Mouse (Mus musculus) embryonic fibroblast, embryonic 13.5 days (primary cell): ENCODE data around the gene Dync1li1. TPM values are rescaled to one million over a fixed set of nuclear protein-coding genes. Genes with fewer than 3 reads are reported as not detected.
A peak's percentile ranks its signal among the peaks of the same experiment; 100 is the strongest.

Experiments used
- H3K27ac ChIP-seq: 2 replicates; pipeline ENCODE4 v1.5.1; 2012; ENCODE audit warnings: low read length, control low read depth, inconsistent platforms; ENCODE audit not compliant: insufficient read depth
- H3K4me1 ChIP-seq: 2 replicates; pipeline ENCODE4 v1.6.1; 2011; ENCODE audit warnings: low read length; ENCODE audit not compliant: control insufficient read depth, insufficient read depth
- H3K4me3 ChIP-seq: 2 replicates; pipeline ENCODE4 v1.5.1; 2011; ENCODE audit warnings: mild to moderate bottlenecking, control low read depth, low read length; ENCODE audit not compliant: insufficient read depth
- CTCF ChIP-seq: IDR thresholded peaks from 2 replicates; pipeline ENCODE4 v1.5.1; 2011; ENCODE audit warnings: mild to moderate bottlenecking, control low read depth, low read length, moderate library complexity, borderline replicate concordance; ENCODE audit not compliant: insufficient read depth
- POLR2A ChIP-seq: IDR thresholded peaks from 2 replicates; pipeline ENCODE4 v1.6.1; 2011; ENCODE audit warnings: low read depth, mild to moderate bottlenecking, control low read depth, low read length, moderate library complexity
- polyA plus RNA-seq: library from polyadenylated mRNA; stranded (reverse); fragments of >200 nt; gene quantifications from 2 replicates; pipeline ENCODE4 v1.2.4, GENCODE M21; 2011; ENCODE audit warnings: low read depth; ENCODE audit not compliant: missing spikeins, insufficient read length

Gene Dync1li1
- polyA plus RNA-seq, 1 experiment, result 58.0 TPM

GRCm38 (mm10) chr9:114655356-114655755 is 33.2 kb upstream of the Dync1li1 start:
- no peak for TF ChIP-seq CTCF
- no peak for TF ChIP-seq POLR2A
- no peak overlapping the region for H3K4me3 ChIP-seq
- no peak overlapping the region for H3K27ac ChIP-seq
- no peaks in the 10 kb centered on the region for H3K4me1 ChIP-seq

- H3K4me3 ChIP-seq, result no peak overlapping the region
- TF ChIP-seq CTCF (no peak), POLR2A (no peak)
- no peak overlapping the region for H3K27ac ChIP-seq
- H3K4me1 ChIP-seq, result no peaks in the 10 kb centered on the region
These were observed 31.9 kb upstream of the Dync1li1 start for GRCm38 (mm10) chr9:114656701-114657100.

GRCm38 (mm10) chr9:114660506-114660905 is 28.1 kb upstream of the Dync1li1 start:
- TF ChIP-seq POLR2A (no peak), CTCF (no peak)

GRCm38 (mm10) chr9:114660983-114661382 is 27.6 kb upstream of the Dync1li1 start:
- Histone ChIP-seq H3K4me3 (no peak overlapping the region), H3K27ac (no peak overlapping the region), H3K4me1 (no peaks in the 10 kb centered on the region)
- TF ChIP-seq CTCF (no peak), POLR2A (no peak)

More at GRCm38 (mm10) chr9:114660506-114660905, 28.1 kb upstream of the Dync1li1 start:
- no peak overlapping the region for H3K27ac ChIP-seq
- H3K4me1 ChIP-seq, result no peaks in the 10 kb centered on the region
- no peak overlapping the region for H3K4me3 ChIP-seq

GRCm38 (mm10) chr9:114661991-114662390 is 26.6 kb upstream of the Dync1li1 start:
- Histone ChIP-seq H3K4me3 (no peak overlapping the region), H3K4me1 (no peaks in the 10 kb centered on the region), H3K27ac (no peak overlapping the region)
- TF ChIP-seq POLR2A (no peak), CTCF (no peak)

GRCm38 (mm10) chr9:114663782-114664181 is 24.8 kb upstream of the Dync1li1 start:
- Histone ChIP-seq H3K4me3 (no peak overlapping the region), H3K4me1 (no peaks in the 10 kb centered on the region), H3K27ac (no peak overlapping the region)
- TF ChIP-seq CTCF (no peak), POLR2A (no peak)

GRCm38 (mm10) chr9:114666858-114667257 is 21.7 kb upstream of the Dync1li1 start:
- Histone ChIP-seq H3K4me3 (no peak overlapping the region), H3K4me1 (no peaks in the 10 kb centered on the region), H3K27ac (no peak overlapping the region)
- no peak for TF ChIP-seq POLR2A
- TF ChIP-seq CTCF, result no peak

GRCm38 (mm10) chr9:114668047-114668446 is 20.5 kb upstream of the Dync1li1 start:
- Histone ChIP-seq H3K4me3 (no peak overlapping the region), H3K4me1 (no peaks in the 10 kb centered on the region), H3K27ac (no peak overlapping the region)
- TF ChIP-seq CTCF (no peak), POLR2A (no peak)

- H3K27ac ChIP-seq, result no peak overlapping the region
- TF ChIP-seq POLR2A, result no peak
- no peak for TF ChIP-seq CTCF
- no peaks in the 10 kb centered on the region for H3K4me1 ChIP-seq
- no peak overlapping the region for H3K4me3 ChIP-seq
These were observed 19.6 kb upstream of the Dync1li1 start for GRCm38 (mm10) chr9:114669011-114669410.

- H3K4me3 ChIP-seq, result no peak overlapping the region
- TF ChIP-seq CTCF (no peak), POLR2A (no peak)
- no peaks in the 10 kb centered on the region for H3K4me1 ChIP-seq
- no peak overlapping the region for H3K27ac ChIP-seq
These were observed 16.6 kb upstream of the Dync1li1 start for GRCm38 (mm10) chr9:114671946-114672345.

- TF ChIP-seq POLR2A, result no peak
- no peak for TF ChIP-seq CTCF
- Histone ChIP-seq H3K27ac (no peak overlapping the region), H3K4me3 (peak overlapping the region; percentile 23), H3K4me1 (no peaks in the 10 kb centered on the region)
These were observed 15.7 kb upstream of the Dync1li1 start for GRCm38 (mm10) chr9:114672703-114673561.
